Mouse (Mus musculus) intestine, embryonic 15.5 days (tissue): Measurements from ENCODE around the gene Gabbr2. TPM values are rescaled to one million over a fixed set of nuclear protein-coding genes. Genes with fewer than 3 reads are reported as not detected.

Source experiments
- ATAC-seq: fragments of 200-750 bp; cut with Nextera tagmentation; 2 replicates; pipeline ENCODE4 v1.8.0; 2017; ENCODE audit warnings: moderate TSS enrichment, moderate library complexity
- H3K27ac ChIP-seq: fragments of 300-500 bp; sonication (generic); 2 replicates; pipeline ENCODE4 v1.5.1; 2015; ENCODE audit warnings: mild to moderate bottlenecking, inconsistent platforms
- H3K27me3 ChIP-seq: fragments of 300-500 bp; sonication (generic); replicated peaks from 2 replicates; pipeline ENCODE4 v1.6.1; 2015; ENCODE audit warnings: inconsistent platforms
- H3K36me3 ChIP-seq: fragments of 300-500 bp; sonication (generic); 2 replicates; pipeline ENCODE4 v1.6.1; 2015; ENCODE audit warnings: inconsistent platforms
- H3K4me1 ChIP-seq: fragments of 300-500 bp; sonication (generic); replicated peaks from 2 replicates; pipeline ENCODE4 v1.6.1; 2015; ENCODE audit warnings: inconsistent platforms
- H3K4me2 ChIP-seq: fragments of 300-500 bp; sonication (generic); replicated peaks from 2 replicates; pipeline ENCODE4 v1.6.1; 2015; ENCODE audit warnings: mild to moderate bottlenecking, inconsistent platforms
- H3K4me3 ChIP-seq: fragments of 300-500 bp; sonication (generic); replicated peaks from 2 replicates; pipeline ENCODE4 v1.5.1; 2015; ENCODE audit warnings: inconsistent platforms
- H3K9ac ChIP-seq: fragments of 300-500 bp; sonication (generic); 2 replicates; pipeline ENCODE4 v1.6.1; 2015; ENCODE audit warnings: inconsistent platforms
- H3K9me3 ChIP-seq: fragments of 300-500 bp; sonication (generic); 2 replicates; pipeline ENCODE4 v1.6.1; 2016; ENCODE audit warnings: inconsistent platforms
- WGBS: fragments of 180-500 bp; shearing (Covaris S2); methylation state at CpG from one replicate; pipeline ENCODE4 v1.1.7; 2015; 5-methylcytosine and 5-hydroxymethylcytosine counted together
- polyA plus RNA-seq: library from polyadenylated mRNA; unstranded; fragments of >200 nt; fragmentation: Nextera tagmentation; extraction: Ambion mirVana; gene quantifications from 2 replicates; pipeline ENCODE4 v1.2.1, GENCODE M21; 2015

The Gabbr2 gene
- polyA plus RNA-seq, 1 experiment from 2014 or later: 0.15 TPM

GRCm38 (mm10) chr4:46869380-46869779 lies 122.3 kb downstream of the Gabbr2 start:
- H3K4me2 ChIP-seq: no peak overlapping the region
- H3K27me3 ChIP-seq: peaks cover 2% of the 10 kb centered on the region; the same call in 1 of the 2 replicates
- peaks cover 7% of the 10 kb centered on the region; the same call in 1 of the 2 replicates for H3K4me1 ChIP-seq
- ATAC-seq: no peak
- H3K36me3 ChIP-seq: no peaks in the 10 kb centered on the region
- no peaks in the 10 kb centered on the region for H3K9me3 ChIP-seq
- 86% methylated on average over 2 of the region's 2 CpGs for WGBS
- no peak overlapping the region for H3K27ac ChIP-seq
- no peak overlapping the region for H3K9ac ChIP-seq
- no peak overlapping the region for H3K4me3 ChIP-seq

- Histone ChIP-seq H3K4me2 (no peak overlapping the region), H3K9ac (no peak overlapping the region), H3K4me3 (no peak overlapping the region), H3K36me3 (no peaks in the 10 kb centered on the region), H3K4me1 (peaks cover 7% of the 10 kb centered on the region; the same call in 1 of the 2 replicates), H3K27me3 (peaks cover 2% of the 10 kb centered on the region; the same call in 1 of the 2 replicates), H3K27ac (no peak overlapping the region), H3K9me3 (no peaks in the 10 kb centered on the region)
- WGBS: 86% methylated on average over 3 of the region's 3 CpGs
- no peak for ATAC-seq
Measured at GRCm38 (mm10) chr4:46868921-46869320, 122.8 kb downstream of the Gabbr2 start.

- H3K27me3 ChIP-seq: peaks cover 2% of the 10 kb centered on the region; the same call in 1 of the 2 replicates
- H3K36me3 ChIP-seq: no peaks in the 10 kb centered on the region
- no peak overlapping the region for H3K27ac ChIP-seq
- no peak overlapping the region for H3K4me3 ChIP-seq
- WGBS: 59% methylated on average over 5 of the region's 5 CpGs
- no peaks in the 10 kb centered on the region for H3K9me3 ChIP-seq
- no peak overlapping the region for H3K4me2 ChIP-seq
- no peak for ATAC-seq
- H3K4me1 ChIP-seq: peaks cover 7% of the 10 kb centered on the region; the same call in 1 of the 2 replicates
- H3K9ac ChIP-seq: no peak overlapping the region
Measured at GRCm38 (mm10) chr4:46868181-46868580, 123.5 kb downstream of the Gabbr2 start.

GRCm38 (mm10) chr4:46867779-46868178 lies 123.9 kb downstream of the Gabbr2 start:
- Histone ChIP-seq H3K36me3 (no peaks in the 10 kb centered on the region), H3K27me3 (peaks cover 2% of the 10 kb centered on the region; the same call in 1 of the 2 replicates), H3K4me2 (no peak overlapping the region), H3K27ac (no peak overlapping the region), H3K9me3 (no peaks in the 10 kb centered on the region), H3K4me3 (no peak overlapping the region), H3K9ac (no peak overlapping the region), H3K4me1 (peaks cover 7% of the 10 kb centered on the region; the same call in 1 of the 2 replicates)
- WGBS: 69% methylated on average over 10 of the region's 10 CpGs
- ATAC-seq: no peak

- Histone ChIP-seq H3K9me3 (no peaks in the 10 kb centered on the region), H3K36me3 (no peaks in the 10 kb centered on the region), H3K27ac (no peak overlapping the region), H3K4me1 (peaks cover 7% of the 10 kb centered on the region; the same call in 1 of the 2 replicates), H3K27me3 (no peaks in the 10 kb centered on the region), H3K4me2 (no peak overlapping the region), H3K4me3 (no peak overlapping the region), H3K9ac (no peak overlapping the region)
- 61% methylated on average over 2 of the region's 2 CpGs for WGBS
- no peak for ATAC-seq
Measured at GRCm38 (mm10) chr4:46866070-46866469, 125.6 kb downstream of the Gabbr2 start.

- H3K27me3 ChIP-seq: no peaks in the 10 kb centered on the region
- H3K36me3 ChIP-seq: no peaks in the 10 kb centered on the region
- H3K9me3 ChIP-seq: no peaks in the 10 kb centered on the region
- H3K4me3 ChIP-seq: no peak overlapping the region
- ATAC-seq: no peak
- no peak overlapping the region for H3K27ac ChIP-seq
- 64% methylated on average over 12 of the region's 12 CpGs for WGBS
- H3K4me2 ChIP-seq: no peak overlapping the region
- peaks cover 7% of the 10 kb centered on the region; the same call in 1 of the 2 replicates for H3K4me1 ChIP-seq
- H3K9ac ChIP-seq: no peak overlapping the region
Measured at GRCm38 (mm10) chr4:46863721-46864120, 128.0 kb downstream of the Gabbr2 start.

- no peaks in the 10 kb centered on the region for H3K27me3 ChIP-seq
- ATAC-seq: no peak
- no peak overlapping the region for H3K9ac ChIP-seq
- no peak overlapping the region for H3K4me3 ChIP-seq
- H3K36me3 ChIP-seq: no peaks in the 10 kb centered on the region
- peaks cover 5% of the 10 kb centered on the region; the same call in 1 of the 2 replicates for H3K4me1 ChIP-seq
- H3K4me2 ChIP-seq: no peak overlapping the region
- WGBS: 86% methylated on average over 4 of the region's 4 CpGs
- H3K9me3 ChIP-seq: no peaks in the 10 kb centered on the region
- H3K27ac ChIP-seq: no peak overlapping the region
Measured at GRCm38 (mm10) chr4:46862677-46863076, 129.0 kb downstream of the Gabbr2 start.

GRCm38 (mm10) chr4:46860586-46860985 lies 131.1 kb downstream of the Gabbr2 start:
- no peaks in the 10 kb centered on the region for H3K36me3 ChIP-seq
- no peak overlapping the region for H3K9ac ChIP-seq
- no peaks in the 10 kb centered on the region for H3K9me3 ChIP-seq
- no peak overlapping the region for H3K4me3 ChIP-seq
- no peaks in the 10 kb centered on the region for H3K4me1 ChIP-seq
- ATAC-seq: no peak
- no peaks in the 10 kb centered on the region for H3K27me3 ChIP-seq
- H3K27ac ChIP-seq: no peak overlapping the region
- H3K4me2 ChIP-seq: no peak overlapping the region
- WGBS: 80% methylated on average over 6 of the region's 6 CpGs

GRCm38 (mm10) chr4:46858899-46859298 lies 132.8 kb downstream of the Gabbr2 start:
- Histone ChIP-seq H3K9me3 (no peaks in the 10 kb centered on the region), H3K9ac (no peak overlapping the region), H3K4me2 (no peak overlapping the region), H3K4me3 (no peak overlapping the region), H3K27me3 (no peaks in the 10 kb centered on the region), H3K27ac (no peak overlapping the region), H3K36me3 (no peaks in the 10 kb centered on the region), H3K4me1 (no peaks in the 10 kb centered on the region)
- ATAC-seq: peak; percentile 65
- WGBS: 33% methylated on average over 13 of the region's 13 CpGs

- H3K9ac ChIP-seq: no peak overlapping the region
- no peak for ATAC-seq
- H3K27ac ChIP-seq: no peak overlapping the region
- H3K27me3 ChIP-seq: no peaks in the 10 kb centered on the region
- no peak overlapping the region for H3K4me2 ChIP-seq
- WGBS: 94% methylated on average over 8 of the region's 8 CpGs
- no peaks in the 10 kb centered on the region for H3K9me3 ChIP-seq
- H3K36me3 ChIP-seq: no peaks in the 10 kb centered on the region
- no peaks in the 10 kb centered on the region for H3K4me1 ChIP-seq
- H3K4me3 ChIP-seq: no peak overlapping the region
Measured at GRCm38 (mm10) chr4:46856145-46856544, 135.5 kb downstream of the Gabbr2 start.

GRCm38 (mm10) chr4:46854686-46855385 lies 136.8 kb downstream of the Gabbr2 start:
- ATAC-seq: no peak
- Histone ChIP-seq H3K27me3 (no peaks in the 10 kb centered on the region), H3K9me3 (no peaks in the 10 kb centered on the region), H3K27ac (no peak overlapping the region), H3K4me2 (no peak overlapping the region), H3K36me3 (no peaks in the 10 kb centered on the region), H3K4me3 (no peak overlapping the region), H3K9ac (no peak overlapping the region), H3K4me1 (no peaks in the 10 kb centered on the region)
- WGBS: 68% methylated on average over 23 of the region's 23 CpGs

- ATAC-seq: peak; percentile 55; the same call in 1 of the 2 replicates
- H3K4me3 ChIP-seq: no peak overlapping the region
- H3K4me2 ChIP-seq: no peak overlapping the region
- no peaks in the 10 kb centered on the region for H3K27me3 ChIP-seq
- no peaks in the 10 kb centered on the region; the same call in 1 of the 2 replicates for H3K9me3 ChIP-seq
- WGBS: 57% methylated on average over 12 of the region's 12 CpGs
- H3K4me1 ChIP-seq: no peaks in the 10 kb centered on the region
- no peak overlapping the region for H3K27ac ChIP-seq
- H3K9ac ChIP-seq: no peak overlapping the region
- no peaks in the 10 kb centered on the region for H3K36me3 ChIP-seq
Measured at GRCm38 (mm10) chr4:46853852-46854460, 137.7 kb downstream of the Gabbr2 start.
